Mouse (Mus musculus) olfactory bulb, adult 2 months (tissue): ENCODE measurements around the gene Chrna4. TPM values are rescaled to one million over a fixed set of nuclear protein-coding genes. Genes with fewer than 3 reads are reported as not detected.
A peak's percentile ranks its signal among the peaks of the same experiment; 100 is the strongest.

ENCODE experiments used
- H3K27ac ChIP-seq: fragments of 200-500 bp; 2 replicates; pipeline ENCODE4 v1.5.1; 2012; ENCODE audit warnings: low read depth, low read length; ENCODE audit not compliant: insufficient read depth
- H3K4me1 ChIP-seq: fragments of 200-500 bp; 2 replicates; pipeline ENCODE4 v1.6.1; 2012; ENCODE audit warnings: low read length; ENCODE audit not compliant: control insufficient read depth, insufficient read depth
- H3K4me3 ChIP-seq: fragments of 200-500 bp; 2 replicates; pipeline ENCODE4 v1.5.1; 2012; ENCODE audit warnings: mild to moderate bottlenecking, low read depth, low read length, moderate library complexity; ENCODE audit not compliant: insufficient read depth
- CTCF ChIP-seq: fragments of 200-500 bp; IDR thresholded peaks from 2 replicates; pipeline ENCODE4 v1.5.1; 2012; ENCODE audit warnings: low read depth, mild to moderate bottlenecking, low read length, moderate library complexity; ENCODE audit not compliant: insufficient read depth
- POLR2A ChIP-seq: fragments of 200-500 bp; IDR thresholded peaks from 2 replicates; pipeline ENCODE4 v1.6.1; 2012; ENCODE audit warnings: mild to moderate bottlenecking, low read depth, low read length, moderate library complexity; ENCODE audit not compliant: insufficient read depth
- WGBS: fragments of 180-500 bp; shearing (Covaris S2); methylation state at CpG from one replicate; pipeline ENCODE4 v1.1.7; 2018; 5-methylcytosine and 5-hydroxymethylcytosine counted together
- polyA plus RNA-seq: library from polyadenylated mRNA; stranded (reverse); fragments of >200 nt; gene quantifications from 2 replicates; pipeline ENCODE4 v1.2.4, GENCODE M21; 2012; ENCODE audit warnings: low replicate concordance; ENCODE audit not compliant: missing spikeins, insufficient read depth, insufficient read length

The Chrna4 gene
- polyA plus RNA-seq, 1 experiment: not detected

- no peak for TF ChIP-seq CTCF
- TF ChIP-seq POLR2A: no peak
- Histone ChIP-seq H3K27ac (no peak overlapping the region), H3K4me3 (no peak overlapping the region), H3K4me1 (peaks cover 3% of the 10 kb centered on the region; the same call in 1 of the 2 replicates)
- 57% methylated on average over 7 of the region's 7 CpGs for WGBS
Measured at GRCm38 (mm10) chr2:181071706-181072402, 28.5 kb upstream of the Chrna4 start.

GRCm38 (mm10) chr2:181070136-181070535 lies 26.8 kb upstream of the Chrna4 start:
- 46% methylated on average over 7 of the region's 7 CpGs for WGBS
- Histone ChIP-seq H3K27ac (no peak overlapping the region), H3K4me1 (peaks cover 2% of the 10 kb centered on the region; the same call in 1 of the 2 replicates), H3K4me3 (no peak overlapping the region)
- TF ChIP-seq POLR2A: no peak
- no peak for TF ChIP-seq CTCF

GRCm38 (mm10) chr2:181068499-181068898 lies 25.2 kb upstream of the Chrna4 start:
- Histone ChIP-seq H3K4me1 (peaks cover 2% of the 10 kb centered on the region; the same call in 1 of the 2 replicates), H3K27ac (no peak overlapping the region), H3K4me3 (no peak overlapping the region)
- TF ChIP-seq POLR2A (no peak), CTCF (no peak)
- 55% methylated on average over 5 of the region's 5 CpGs for WGBS

GRCm38 (mm10) chr2:181065827-181066226 lies 22.5 kb upstream of the Chrna4 start:
- Histone ChIP-seq H3K4me3 (no peak overlapping the region), H3K4me1 (peaks cover 2% of the 10 kb centered on the region; the same call in 1 of the 2 replicates), H3K27ac (no peak overlapping the region)
- 39% methylated on average over 4 of the region's 4 CpGs for WGBS
- TF ChIP-seq CTCF: no peak
- no peak for TF ChIP-seq POLR2A

- TF ChIP-seq POLR2A: no peak
- TF ChIP-seq CTCF: peak; percentile 24; the same call in 1 of the 2 replicates
- H3K4me1 ChIP-seq: no peaks in the 10 kb centered on the region
- H3K27ac ChIP-seq: no peak overlapping the region
- WGBS: 9% methylated on average over 5 of the region's 5 CpGs
- no peak overlapping the region for H3K4me3 ChIP-seq
Measured at GRCm38 (mm10) chr2:181060127-181060526, 16.8 kb upstream of the Chrna4 start.

- no peak overlapping the region for H3K27ac ChIP-seq
- WGBS: 55% methylated on average over 3 of the region's 3 CpGs
- TF ChIP-seq POLR2A (no peak), CTCF (no peak)
Measured at GRCm38 (mm10) chr2:181058193-181058592, 14.8 kb upstream of the Chrna4 start.

GRCm38 (mm10) chr2:181057341-181057740 lies 14.0 kb upstream of the Chrna4 start:
- WGBS: 56% methylated on average over 8 of the region's 8 CpGs
- Histone ChIP-seq H3K4me3 (no peak overlapping the region), H3K27ac (no peak overlapping the region), H3K4me1 (no peaks in the 10 kb centered on the region)
- no peak for TF ChIP-seq CTCF
- TF ChIP-seq POLR2A: no peak

More at GRCm38 (mm10) chr2:181058193-181058592, 14.8 kb upstream of the Chrna4 start:
- Histone ChIP-seq H3K4me1 (no peaks in the 10 kb centered on the region), H3K4me3 (no peak overlapping the region)

GRCm38 (mm10) chr2:181052171-181052570 lies 8.8 kb upstream of the Chrna4 start:
- Histone ChIP-seq H3K4me1 (peaks cover 8% of the 10 kb centered on the region; the same call in 1 of the 2 replicates), H3K27ac (no peak overlapping the region), H3K4me3 (no peak overlapping the region)
- 92% methylated on average over 1 of the region's 1 CpGs for WGBS
- TF ChIP-seq POLR2A (no peak), CTCF (no peak)

GRCm38 (mm10) chr2:181048986-181049385 lies 5.6 kb upstream of the Chrna4 start:
- TF ChIP-seq CTCF (no peak), POLR2A (no peak)
- Histone ChIP-seq H3K4me3 (no peak overlapping the region), H3K27ac (no peak overlapping the region), H3K4me1 (peaks cover 8% of the 10 kb centered on the region; the same call in 1 of the 2 replicates)
- WGBS: 76% methylated on average over 9 of the region's 9 CpGs
